ENCODE assay signal across 8 mouse cellular contexts in the genomic region with DNA sequence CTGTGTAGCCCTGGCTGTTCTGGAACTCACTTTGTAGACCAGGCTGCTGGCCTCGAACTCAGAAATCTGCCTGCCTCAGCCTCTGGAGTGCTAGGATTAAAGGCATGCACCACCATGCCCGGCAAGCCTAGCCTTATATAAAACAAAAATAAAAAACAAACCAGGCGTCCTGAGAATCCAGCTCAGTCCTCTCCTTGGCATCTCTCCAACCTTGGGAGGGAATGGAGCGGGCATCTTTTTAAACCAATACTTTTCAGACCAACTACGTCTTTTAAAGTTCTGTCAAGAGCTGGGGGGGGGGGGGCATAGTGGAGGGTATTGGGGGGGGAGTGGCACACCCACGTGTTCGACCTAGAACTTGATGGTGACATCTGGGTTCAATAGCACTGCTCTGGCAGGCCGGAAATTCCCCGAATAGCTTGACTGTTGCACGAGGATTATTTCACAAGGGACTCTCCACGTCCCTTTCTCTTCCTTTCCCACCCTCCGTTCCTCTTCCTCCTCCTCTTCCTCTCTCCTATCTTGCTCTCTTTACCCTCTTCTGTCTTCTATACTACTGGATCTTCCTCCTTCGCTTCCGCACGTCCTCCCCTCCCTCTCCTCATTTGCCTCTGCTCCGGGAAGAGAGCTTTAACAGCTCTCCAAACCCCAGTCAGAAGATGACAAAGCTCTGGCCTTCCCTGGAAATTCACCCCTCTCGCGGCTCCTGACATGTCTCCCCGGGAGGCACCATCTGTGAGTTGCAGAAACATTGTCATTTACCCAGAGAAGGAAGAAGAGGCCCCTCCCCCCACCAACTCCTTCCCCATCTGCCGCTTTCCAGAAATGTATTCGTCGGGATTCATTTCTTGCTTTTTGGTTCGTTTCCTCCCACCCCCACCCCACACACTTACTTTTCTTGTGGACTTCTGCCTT. TPM values are rescaled to one million over a fixed set of nuclear protein-coding genes. Genes with fewer than 3 reads are reported as not detected.
DNase-seq lines count a peak whose midpoint lies in the region; ATAC-seq and TF ChIP-seq lines count a peak whose summit lies in the region.

No protein-coding gene starts in this region.

- no peak overlapping the region for H3K4me3 ChIP-seq in heart, adult 2 months
- no peak overlapping the region for H3K4me3 ChIP-seq in forebrain, embryonic 11.5 days (ENCODE audit: low read depth, low read length)
- H3K4me3 ChIP-seq in hindbrain, embryonic 13.5 days, result no peak overlapping the region
- no peak overlapping the region for H3K4me3 ChIP-seq in midbrain, postnatal 0 days (ENCODE audit: low read depth, low read length)

- no peak overlapping the region for H3K9ac ChIP-seq in heart, adult 2 months (ENCODE audit: low read depth, low read length)
- no peak overlapping the region for H3K9ac ChIP-seq in forebrain, embryonic 11.5 days (ENCODE audit: low read length)
- H3K9ac ChIP-seq in hindbrain, embryonic 13.5 days, result peak overlapping the region; percentile 39; the same call in 1 of the 2 replicates
- no peak overlapping the region for H3K9ac ChIP-seq in midbrain, postnatal 0 days (replicated peaks; ENCODE audit: low read length, poor library complexity, severe bottlenecking)

- TF ChIP-seq CTCF in heart, adult 2 months (IDR thresholded peaks at IDR 0.05), result no peak
- no peak for TF ChIP-seq CTCF in midbrain, postnatal 0 days (IDR thresholded peaks at IDR 0.05)

- no peak for DNase-seq in heart, adult 2 months
- no peak for DNase-seq in heart, adult 11 months
- DNase-seq in forebrain, embryonic 11.5 days (ENCODE audit: low spot score), result peak; percentile 59
- DNase-seq in left cerebral cortex, postnatal 14 days (ENCODE audit: low spot score in 2 of 2), result peak; percentile 83 to 87
- peak; percentile 65 for DNase-seq in midbrain, postnatal 0 days (ENCODE audit: low spot score)
- no peak for DNase-seq in spleen, postnatal 10 days (ENCODE audit: low spot score in 2 of 2)
- DNase-seq in gastrocnemius, postnatal 25 days, result no peak

- no peaks in the 10 kb centered on the region for H3K27me3 ChIP-seq in heart, adult 2 months (ENCODE audit: control insufficient read depth, insufficient read depth, low read length)
- H3K27me3 ChIP-seq in forebrain, embryonic 11.5 days (ENCODE audit: control insufficient read depth, insufficient read depth, low read length), result no peaks in the 10 kb centered on the region
- peaks cover 3% of the 10 kb centered on the region for H3K27me3 ChIP-seq in hindbrain, embryonic 13.5 days
- H3K27me3 ChIP-seq in midbrain, postnatal 0 days (ENCODE audit: insufficient read depth, low read length), result no peaks in the 10 kb centered on the region

- no peak for TF ChIP-seq POLR2A in heart, adult 2 months (IDR thresholded peaks at IDR 0.05; ENCODE audit: insufficient read depth, low read depth, low read length)

- TF ChIP-seq EP300 in heart, adult 2 months (IDR thresholded peaks at IDR 0.05; ENCODE audit: insufficient read depth, low read depth, low read length), result no peak

- no peak for ATAC-seq in forebrain, embryonic 11.5 days (replicated peaks; ENCODE audit: low FRiP score)
- ATAC-seq in hindbrain, embryonic 13.5 days (ENCODE audit: low FRiP score), result no peak
- ATAC-seq in midbrain, postnatal 0 days (ENCODE audit: low FRiP score), result no peak

- no peaks in the 10 kb centered on the region for H3K9me3 ChIP-seq in forebrain, embryonic 11.5 days (ENCODE audit: control insufficient read depth, low read length)
- H3K9me3 ChIP-seq in hindbrain, embryonic 13.5 days, result no peaks in the 10 kb centered on the region
- no peaks in the 10 kb centered on the region for H3K9me3 ChIP-seq in midbrain, postnatal 0 days (ENCODE audit: low read length)

- WGBS in heart, adult 2 months, result 21% methylated on average over 23 of the region's 23 CpGs
- WGBS in forebrain, embryonic 11.5 days, result 46% methylated on average over 23 of the region's 23 CpGs
- WGBS in hindbrain, embryonic 13.5 days, result 28% methylated on average over 23 of the region's 23 CpGs
- 30% methylated on average over 23 of the region's 23 CpGs for WGBS in midbrain, postnatal 0 days

- intact Hi-C loops in heart, adult 2 months (cut with DNase I), result no loop called here
- intact Hi-C loops in left cerebral cortex, postnatal 14 days (cut with DNase I), result loop anchor here (10.0 kb wide), 1 partner anchor 88 kb away; a partner anchor contains a TSS

- no peaks in the 10 kb centered on the region for H3K36me3 ChIP-seq in heart, adult 2 months (ENCODE audit: control insufficient read depth, insufficient read depth, low read length)
- H3K36me3 ChIP-seq in forebrain, embryonic 11.5 days (ENCODE audit: control insufficient read depth, insufficient read depth, low read length), result no peaks in the 10 kb centered on the region
- H3K36me3 ChIP-seq in hindbrain, embryonic 13.5 days, result no peaks in the 10 kb centered on the region
- no peaks in the 10 kb centered on the region for H3K36me3 ChIP-seq in midbrain, postnatal 0 days (ENCODE audit: insufficient read depth, low read length)

- no peaks in the 10 kb centered on the region for H3K79me2 ChIP-seq in heart, adult 2 months (replicated peaks; ENCODE audit: control insufficient read depth, insufficient read depth, low read length)

- H3K4me2 ChIP-seq in forebrain, embryonic 11.5 days (ENCODE audit: low read depth, low read length, severe bottlenecking), result no peak overlapping the region; the same call in 1 of the 2 replicates
- H3K4me2 ChIP-seq in hindbrain, embryonic 13.5 days, result peak overlapping the region; percentile 44
- H3K4me2 ChIP-seq in midbrain, postnatal 0 days (ENCODE audit: low read depth, low read length, poor library complexity, severe bottlenecking), result peak overlapping the region; percentile 32

- H3K27ac ChIP-seq in heart, adult 2 months, result peak overlapping the region; percentile 12; the same call in 1 of the 2 replicates
- H3K27ac ChIP-seq in forebrain, embryonic 11.5 days (ENCODE audit: low read depth, low read length), result peak overlapping the region; percentile 63; the same call in 1 of the 2 replicates
- peak overlapping the region; percentile 74 for H3K27ac ChIP-seq in hindbrain, embryonic 13.5 days
- no peak overlapping the region for H3K27ac ChIP-seq in midbrain, postnatal 0 days (ENCODE audit: low read depth, low read length)

- no peaks in the 10 kb centered on the region for H3K4me1 ChIP-seq in heart, adult 2 months (ENCODE audit: control insufficient read depth, insufficient read depth, low read length)
- H3K4me1 ChIP-seq in forebrain, embryonic 11.5 days (replicated peaks; ENCODE audit: control insufficient read depth, insufficient read depth, low read length), result 0 out of 2 replicates have a peak, but pooled peaks cover under 1% of the 10 kb centered on the region
- H3K4me1 ChIP-seq in hindbrain, embryonic 13.5 days (replicated peaks), result peaks cover 9% of the 10 kb centered on the region
- peaks cover 1% of the 10 kb centered on the region; the same call in 1 of the 2 replicates for H3K4me1 ChIP-seq in midbrain, postnatal 0 days (ENCODE audit: insufficient read depth, low read length)

RNA-seq across cellular contexts. Expression of a gene that starts 5.2 kb away (rescaled TPM):
- under 1 TPM; 0.52 to 0.65 TPM for total RNA-seq in heart, adult 2 months (2021)
- polyA plus RNA-seq in heart, adult 2 months (2012; rRNA removed), result 1.5 and 2.0 TPM in 2 replicates
- polyA plus RNA-seq in forebrain, embryonic 11.5 days (2014; fragmentation: Nextera tagmentation; extraction: Ambion mirVana), result 1.1 and 1.9 TPM in 2 replicates
- 1.9 and 2.4 TPM in 2 replicates for polyA plus RNA-seq in hindbrain, embryonic 13.5 days (2015; fragmentation: Nextera tagmentation; extraction: Ambion mirVana)
- 1 to 10 TPM; 6.6 to 8.9 TPM for total RNA-seq in left cerebral cortex, postnatal 14 days (2021)
- total RNA-seq in midbrain, postnatal 0 days (2014; rRNA removed), result 2.2 and 3.3 TPM in 2 replicates
- polyA plus RNA-seq in midbrain, postnatal 0 days (2015; fragmentation: Nextera tagmentation; extraction: Ambion mirVana), result 1.4 and 2.0 TPM in 2 replicates
- 1 to 10 TPM; 1.1 to 1.9 TPM for total RNA-seq in gastrocnemius, postnatal 25 days (2021)

Comparison
In these comparisons a context has a peak if more than half of its experiments do, and no peak if none do; other contexts are left out.
1. DNase-seq: peak in forebrain, embryonic 11.5 days (single experiment), left cerebral cortex, postnatal 14 days (2 of 2) and midbrain, postnatal 0 days (single experiment); none in heart, adult 2 months (0 of 2), heart, adult 11 months (single experiment), spleen, postnatal 10 days (0 of 2) and gastrocnemius, postnatal 25 days (single experiment).